Mouse (Mus musculus) spleen, adult 2 months (tissue): ENCODE data around the gene Ccdc34.

Experiments
- CTCF ChIP-seq: fragments of 200-500 bp; IDR thresholded peaks from 2 replicates; pipeline ENCODE4 v1.5.1; 2011; ENCODE audit warnings: mild to moderate bottlenecking, inconsistent platforms; ENCODE audit not compliant: insufficient read depth, insufficient read length, insufficient replicate concordance; ENCODE audit errors: extremely low read depth
- POLR2A ChIP-seq: fragments of 200-500 bp; IDR thresholded peaks from 2 replicates; pipeline ENCODE4 v1.6.1; 2011; ENCODE audit warnings: low read depth, low read length, inconsistent platforms

GRCm38 (mm10) chr2:110037221-110037620 is 19.6 kb downstream of the Ccdc34 start:
- TF ChIP-seq POLR2A (no peak), CTCF (no peak)
